Mouse (Mus musculus): Measurements from ENCODE around the gene Rps25. TPM values are rescaled to one million over a fixed set of nuclear protein-coding genes. Genes with fewer than 3 reads are reported as not detected.
"Not testable (repeated sequence)": the region's sequence is repeated elsewhere in the genome, so short reads cannot be mapped to it uniquely, and the experiment has no call there.

The Rps25 gene
- 1,000 to 10,000 TPM in 1 of 2 experiments, 100 to 1,000 TPM in 1; 978 to 1,068 TPM for total RNA-seq (2021)

GRCm38 (mm10) chr9:44406906-44407751, at the start of gene Rps25, which contains the start of gene Trappc4:
Gene Rps25 (plus strand): TSS chr9:44407139.
Gene Trappc4 (minus strand): TSS chr9:44407600.
- intact Hi-C loops (cut with DNase I) = no loop called here

GRCm38 (mm10) chr9:44357207-44357606, 49.7 kb upstream of the Rps25 start:
- no peak for DNase-seq
- intact Hi-C loops (cut with DNase I) = no loop called here

More at GRCm38 (mm10) chr9:44406906-44407751, at the start of gene Rps25, which contains the start of gene Trappc4:
- peak; percentile 94 for DNase-seq

- peak; percentile 97 for DNase-seq
- intact Hi-C loops (cut with DNase I) = no loop called here
These were observed 45.6 kb upstream of the Rps25 start, which contains the start of gene Vps11 for GRCm38 (mm10) chr9:44361190-44361917. Gene Vps11 (minus strand): TSS chr9:44361670.

DNA sequence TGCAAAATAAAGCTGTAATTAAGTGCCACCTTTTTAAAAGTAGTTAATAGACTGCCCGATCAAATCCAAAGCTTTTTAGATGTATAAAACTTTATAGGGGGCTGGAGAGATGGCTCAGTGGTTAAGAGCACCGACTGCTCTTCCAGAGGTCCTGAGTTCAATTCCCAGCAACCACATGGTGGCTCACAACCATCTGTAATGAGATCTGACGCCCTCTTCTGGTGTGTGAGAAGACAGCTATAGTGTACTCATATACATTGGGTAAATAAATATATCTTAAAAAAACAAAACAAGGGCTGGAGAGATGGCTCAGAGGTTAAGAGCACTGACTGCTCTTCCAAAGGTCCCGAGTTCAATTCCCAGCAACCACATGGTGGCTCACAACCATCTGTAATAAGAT, 45.0 kb upstream of the Rps25 start:
- intact Hi-C loops (cut with DNase I); DNase-seq: not testable (repeated sequence)

DNA sequence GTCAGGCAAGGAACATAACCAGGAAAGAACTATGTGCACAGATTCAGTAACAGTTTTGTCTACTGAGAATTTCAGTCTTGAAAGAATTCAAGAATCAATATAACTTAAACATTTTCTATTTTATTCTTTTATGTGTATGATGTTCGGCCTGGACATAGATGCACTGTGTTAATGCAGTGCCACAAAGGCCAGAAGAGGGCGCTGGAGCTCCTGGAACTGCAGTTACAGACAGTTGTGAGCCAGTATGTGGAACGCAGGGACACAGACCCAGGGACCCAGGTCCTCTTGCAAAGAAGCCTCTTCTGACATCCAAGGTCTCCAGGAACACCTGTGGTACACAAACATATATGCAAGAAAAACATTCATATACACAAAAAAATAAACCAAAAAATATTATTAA, 42.5 kb upstream of the Rps25 start:
- intact Hi-C loops (cut with DNase I) = no loop called here
- no peak for DNase-seq

- no peak for DNase-seq
- intact Hi-C loops (cut with DNase I) = no loop called here
These were observed 33.6 kb upstream of the Rps25 start for GRCm38 (mm10) chr9:44373386-44373785.

- intact Hi-C loops (cut with DNase I) = no loop called here
These were observed 30.8 kb upstream of the Rps25 start for GRCm38 (mm10) chr9:44376141-44376540.

DNA sequence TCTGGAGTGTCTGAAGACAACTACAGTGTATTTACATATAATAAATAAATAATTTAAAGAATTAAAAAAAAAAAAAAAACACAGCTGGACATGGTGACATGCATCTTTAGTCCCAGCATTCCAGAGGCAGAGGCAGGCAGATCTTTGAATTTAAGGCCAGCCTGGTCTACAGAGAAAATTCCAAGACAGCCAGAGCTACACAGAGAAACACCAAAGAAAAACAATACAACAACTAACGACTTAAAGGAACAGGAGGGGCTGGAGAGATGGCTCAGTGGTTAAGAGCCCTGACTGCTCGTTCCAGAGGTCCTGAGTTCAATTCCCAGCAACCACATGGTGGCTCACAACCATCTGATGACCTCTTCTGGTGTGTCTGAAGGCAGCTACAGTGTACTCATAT, 29.6 kb upstream of the Rps25 start:
- DNase-seq; intact Hi-C loops (cut with DNase I): not testable (repeated sequence)

More at GRCm38 (mm10) chr9:44376141-44376540, 30.8 kb upstream of the Rps25 start:
- no peak for DNase-seq

DNA sequence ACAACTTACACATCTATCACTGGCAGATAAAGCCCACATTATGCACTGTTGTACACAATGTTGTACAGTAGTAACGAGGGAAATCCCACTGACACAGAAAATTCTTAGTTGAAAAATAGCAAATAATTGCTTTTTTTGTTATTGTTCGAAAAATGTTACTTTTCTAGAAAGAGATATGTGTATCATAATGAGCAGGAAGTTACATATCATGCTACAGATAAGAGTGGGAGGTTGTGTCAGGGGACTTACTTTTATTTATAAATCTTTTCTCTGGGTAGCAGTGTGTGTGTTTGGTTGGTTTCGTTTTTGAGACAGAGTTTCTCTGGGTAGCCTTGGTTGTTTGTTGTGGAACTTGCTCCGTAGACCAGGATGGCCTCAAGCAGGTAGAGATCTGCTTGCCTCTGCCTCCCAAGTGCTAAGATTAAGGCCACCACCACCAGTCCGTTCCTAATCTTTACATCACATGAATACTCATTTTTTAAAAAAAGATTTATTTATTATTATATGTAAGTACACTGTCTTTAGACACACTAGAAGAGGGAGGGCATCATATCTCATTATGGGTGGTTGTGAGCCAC, 28.7 kb upstream of the Rps25 start:
- intact Hi-C loops (cut with DNase I) = no loop called here
- DNase-seq = no peak

GRCm38 (mm10) chr9:44379054-44379834, 27.7 kb upstream of the Rps25 start, which contains the start of gene Hyou1:
Gene Hyou1 (plus strand): TSS chr9:44379490.
- peak; percentile 99 for DNase-seq
- intact Hi-C loops (cut with DNase I) = no loop called here

DNA sequence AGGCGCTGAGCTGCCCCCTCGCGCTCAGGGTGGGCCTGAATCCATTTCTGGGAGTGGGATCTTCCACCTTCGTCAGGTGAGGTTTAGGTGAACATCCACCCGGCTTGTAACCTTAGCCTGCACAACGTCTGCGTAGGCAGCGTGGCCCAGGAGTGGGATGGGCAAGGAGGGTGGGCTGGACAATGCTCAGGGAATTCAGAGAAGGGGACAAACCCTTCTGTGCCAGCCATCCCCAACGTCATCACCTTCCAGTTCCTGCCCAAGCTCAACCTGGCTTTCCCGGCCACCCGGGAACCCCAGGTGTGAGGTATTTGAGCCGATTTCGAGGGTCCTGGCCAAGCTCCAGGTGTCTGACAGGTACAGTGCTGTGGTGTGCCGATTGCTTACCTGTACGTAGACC, 27.1 kb upstream of the Rps25 start:
- DNase-seq = peak; percentile 41
- intact Hi-C loops (cut with DNase I) = no loop called here

DNA sequence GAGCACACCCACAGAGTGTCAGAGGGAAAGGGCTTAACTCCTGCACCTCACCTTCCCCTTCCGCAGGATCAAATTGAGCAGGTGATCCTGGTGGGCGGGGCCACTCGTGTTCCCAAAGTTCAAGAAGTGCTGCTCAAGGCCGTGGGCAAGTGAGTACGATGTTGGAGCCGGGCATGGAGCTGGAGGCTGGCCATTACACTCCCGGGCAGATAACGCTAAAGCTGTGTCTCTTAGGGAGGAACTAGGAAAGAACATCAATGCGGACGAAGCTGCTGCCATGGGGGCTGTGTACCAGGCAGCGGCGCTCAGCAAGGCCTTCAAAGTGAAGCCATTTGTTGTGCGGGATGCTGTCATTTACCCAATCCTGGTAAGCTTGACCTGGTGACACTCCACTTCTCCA, 22.3 kb upstream of the Rps25 start:
- no peak for DNase-seq
- intact Hi-C loops (cut with DNase I) = no loop called here

- intact Hi-C loops (cut with DNase I) = no loop called here
- no peak for DNase-seq
These were observed 19.7 kb upstream of the Rps25 start for GRCm38 (mm10) chr9:44387221-44387620.

DNA sequence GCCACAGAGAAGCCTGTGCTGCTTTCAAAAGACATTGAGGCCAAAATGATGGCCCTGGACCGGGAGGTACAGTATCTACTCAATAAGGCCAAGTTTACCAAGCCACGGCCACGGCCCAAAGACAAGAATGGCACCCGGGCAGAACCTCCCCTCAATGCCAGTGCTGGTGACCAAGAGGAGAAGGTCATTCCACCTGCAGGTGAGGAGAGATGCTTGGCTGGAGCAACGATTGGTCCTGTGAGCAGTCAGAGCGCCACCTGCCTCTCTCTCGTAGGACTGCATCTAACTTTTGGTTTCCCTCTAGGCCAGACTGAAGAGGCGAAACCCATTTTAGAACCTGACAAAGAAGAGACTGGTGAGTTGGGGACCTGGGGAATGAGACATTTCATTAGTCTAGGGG, 17.7 kb upstream of the Rps25 start:
- peak; percentile 47 for DNase-seq
- intact Hi-C loops (cut with DNase I) = no loop called here

- intact Hi-C loops (cut with DNase I) = loop anchor here (10.0 kb wide), 1 partner anchor 267 kb away; no protein-coding TSS in a partner anchor
- peak; percentile 77 for DNase-seq
These were observed 15.5 kb upstream of the Rps25 start for GRCm38 (mm10) chr9:44391466-44391865.

GRCm38 (mm10) chr9:44396684-44397411, 10.1 kb upstream of the Rps25 start, which contains the start of gene Slc37a4:
Gene Slc37a4 (plus strand): TSS chr9:44396852.
- intact Hi-C loops (cut with DNase I) = loop anchor here (10.0 kb wide), 1 partner anchor 272 kb away; no protein-coding TSS in a partner anchor
- DNase-seq = peak; percentile 94

DNA sequence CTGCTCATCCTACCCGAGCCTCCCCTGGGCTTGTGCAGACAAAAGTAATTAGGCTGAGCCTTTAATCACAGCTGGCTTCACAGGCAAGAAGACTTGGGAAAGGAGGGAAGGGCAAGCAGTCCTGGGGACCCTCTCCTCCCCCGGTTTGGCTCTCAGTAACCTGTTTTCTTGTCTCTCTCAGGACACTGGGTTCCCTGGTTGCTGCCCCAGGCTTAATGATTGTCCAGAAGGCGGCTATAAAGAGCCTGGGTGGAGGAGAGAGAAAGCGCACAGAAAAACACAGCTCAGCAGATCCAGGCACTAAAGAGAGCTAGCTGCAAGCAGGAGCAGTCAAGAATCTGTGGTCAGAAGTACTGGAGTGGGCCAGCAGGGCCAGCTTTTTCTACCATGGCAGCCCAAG, 8.9 kb upstream of the Rps25 start:
- intact Hi-C loops (cut with DNase I) = loop anchor here (10.0 kb wide), 1 partner anchor 273 kb away; no protein-coding TSS in a partner anchor
- DNase-seq = no peak

- no peak for DNase-seq
- intact Hi-C loops (cut with DNase I) = loop anchor here (10.0 kb wide), 1 partner anchor 274 kb away; no protein-coding TSS in a partner anchor
These were observed 8.4 kb upstream of the Rps25 start for GRCm38 (mm10) chr9:44398551-44398950.

DNA sequence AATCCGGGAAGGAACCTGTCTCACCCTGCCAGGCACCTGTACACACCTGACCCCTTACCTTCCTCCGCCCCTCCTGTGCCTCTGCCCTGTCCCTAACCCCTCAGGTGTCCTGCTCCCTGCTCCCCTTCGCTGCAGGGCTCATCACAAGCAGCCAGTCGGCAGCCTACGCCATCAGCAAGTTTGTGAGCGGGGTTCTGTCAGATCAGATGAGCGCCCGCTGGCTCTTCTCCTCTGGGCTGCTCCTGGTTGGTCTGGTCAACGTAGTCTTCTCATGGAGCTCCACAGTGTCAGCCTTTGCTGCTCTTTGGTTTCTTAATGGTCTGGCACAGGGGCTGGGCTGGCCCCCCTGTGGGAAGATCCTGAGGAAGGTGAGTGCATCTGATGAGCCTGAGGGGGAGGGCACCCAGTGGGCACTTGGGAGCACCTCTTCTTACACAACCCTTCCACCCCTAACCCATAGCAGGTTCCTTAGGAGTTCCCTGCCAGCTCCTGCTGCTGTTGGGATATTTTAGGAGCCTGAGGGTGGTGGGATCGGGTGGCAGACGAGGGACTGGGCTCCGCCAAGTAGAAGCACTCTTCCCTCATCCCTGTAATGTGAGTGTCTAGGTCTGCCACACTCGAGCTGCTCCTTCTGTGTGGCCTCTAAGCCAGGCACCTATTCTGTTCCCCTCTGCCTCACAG, 7.7 kb upstream of the Rps25 start:
- intact Hi-C loops (cut with DNase I) = loop anchor here (10.0 kb wide), 1 partner anchor 274 kb away; no protein-coding TSS in a partner anchor
- no peak for DNase-seq
